Mouse (Mus musculus): ENCODE results near the gene Neurl2. TPM values are rescaled to one million over a fixed set of nuclear protein-coding genes. Genes with fewer than 3 reads are reported as not detected.
"Not testable (repeated sequence)": the region's sequence is repeated elsewhere in the genome, so short reads cannot be mapped to it uniquely, and the experiment has no call there.

Gene Neurl2
- polyA plus RNA-seq (2016; fragmentation: Nextera tagmentation; extraction: Ambion mirVana), result 4.2 and 4.6 TPM in 2 replicates

GRCm38 (mm10) chr2:164833314-164833959, at the start of gene Neurl2:
Gene Neurl2 (minus strand): TSS chr2:164833456.
- under 1% methylated on average over 31 of the region's 31 CpGs for WGBS

GRCm38 (mm10) chr2:164882619-164883018, 49.4 kb upstream of the Neurl2 start:
- no peak overlapping the region for H3K4me3 ChIP-seq (replicated peaks)
- peak overlapping the region; percentile 46; the same call in 1 of the 2 replicates for H3K27ac ChIP-seq
- no peak overlapping the region for H3K9ac ChIP-seq
- H3K4me1 ChIP-seq, result peaks cover 24% of the 10 kb centered on the region
- WGBS, result 39% methylated on average over 9 of the region's 9 CpGs
- H3K27me3 ChIP-seq, result no peaks in the 10 kb centered on the region
- no peak overlapping the region for H3K4me2 ChIP-seq
- no peaks in the 10 kb centered on the region for H3K9me3 ChIP-seq
- peaks cover 44% of the 10 kb centered on the region for H3K36me3 ChIP-seq (replicated peaks)
- ATAC-seq (ENCODE audit: low FRiP score), result no peak

More at GRCm38 (mm10) chr2:164833314-164833959, at the start of gene Neurl2:
- peak within 1 kb of the TSS; percentile 78 for H3K9ac ChIP-seq
- H3K27ac ChIP-seq, result peak within 1 kb of the TSS; percentile 65
- peaks cover 26% of the 10 kb centered on the region for H3K4me1 ChIP-seq
- H3K27me3 ChIP-seq, result no peaks in the 10 kb centered on the region
- H3K4me3 ChIP-seq (replicated peaks), result peak within 1 kb of the TSS; percentile 77
- H3K9me3 ChIP-seq, result no peaks in the 10 kb centered on the region
- peak; percentile 71 for ATAC-seq (ENCODE audit: low FRiP score)
- peaks cover 17% of the 10 kb centered on the region for H3K36me3 ChIP-seq (replicated peaks)
- H3K4me2 ChIP-seq, result peak within 1 kb of the TSS; percentile 100

- H3K4me2 ChIP-seq, result peak overlapping the region; percentile 92
- H3K4me3 ChIP-seq (replicated peaks), result peak overlapping the region; percentile 92
- peaks cover 22% of the 10 kb centered on the region for H3K36me3 ChIP-seq (replicated peaks)
- ATAC-seq (ENCODE audit: low FRiP score), result peak; percentile 88
- WGBS, result under 1% methylated on average over 70 of the region's 72 CpGs
- H3K9ac ChIP-seq, result peak overlapping the region; percentile 99
- no peaks in the 10 kb centered on the region for H3K9me3 ChIP-seq
- no peaks in the 10 kb centered on the region for H3K27me3 ChIP-seq
- peaks cover 24% of the 10 kb centered on the region for H3K4me1 ChIP-seq
- peak overlapping the region; percentile 100 for H3K27ac ChIP-seq
These were observed 46.5 kb upstream of the Neurl2 start for GRCm38 (mm10) chr2:164879568-164880277.

- ATAC-seq (ENCODE audit: low FRiP score), result peak; percentile 86
- Histone ChIP-seq H3K4me1 (peaks cover 28% of the 10 kb centered on the region), H3K9ac (peak within 1 kb of the TSS; percentile 99), H3K4me3 (replicated peaks) (peak within 1 kb of the TSS; percentile 92), H3K9me3 (no peaks in the 10 kb centered on the region), H3K4me2 (peak within 1 kb of the TSS; percentile 92), H3K27ac (peak within 1 kb of the TSS; percentile 100), H3K27me3 (no peaks in the 10 kb centered on the region), H3K36me3 (replicated peaks) (peaks cover 19% of the 10 kb centered on the region)
- WGBS, result under 1% methylated on average over 34 of the region's 40 CpGs
These were observed 45.9 kb upstream of the Neurl2 start, which contains the start of gene Pcif1 for GRCm38 (mm10) chr2:164879228-164879567. Gene Pcif1 (plus strand): TSS chr2:164879304.

- H3K4me1 ChIP-seq, result peaks cover 30% of the 10 kb centered on the region
- peak; percentile 54 for ATAC-seq (ENCODE audit: low FRiP score)
- WGBS, result 2% methylated on average over 28 of the region's 28 CpGs
- peaks cover 14% of the 10 kb centered on the region for H3K36me3 ChIP-seq (replicated peaks)
- peak overlapping the region; percentile 92 for H3K4me2 ChIP-seq
- H3K27ac ChIP-seq, result peak overlapping the region; percentile 100
- H3K4me3 ChIP-seq (replicated peaks), result peak overlapping the region; percentile 92
- H3K9me3 ChIP-seq, result no peaks in the 10 kb centered on the region
- no peaks in the 10 kb centered on the region for H3K27me3 ChIP-seq
- peak overlapping the region; percentile 99 for H3K9ac ChIP-seq
These were observed 45.4 kb upstream of the Neurl2 start for GRCm38 (mm10) chr2:164878509-164879227.

- H3K36me3 ChIP-seq (replicated peaks); H3K27me3 ChIP-seq; H3K27ac ChIP-seq; H3K9me3 ChIP-seq; H3K9ac ChIP-seq; ATAC-seq (ENCODE audit: low FRiP score): not testable (repeated sequence)
- H3K4me2 ChIP-seq, result peak overlapping the region; percentile 92
- 76% methylated on average over 11 of the region's 11 CpGs for WGBS
- H3K4me1 ChIP-seq, result peaks cover 27% of the 10 kb centered on the region
- H3K4me3 ChIP-seq (replicated peaks), result peak overlapping the region; percentile 92
These were observed 44.3 kb upstream of the Neurl2 start for GRCm38 (mm10) chr2:164877376-164878215.

- not testable (repeated sequence) for H3K9ac ChIP-seq; H3K27me3 ChIP-seq; H3K9me3 ChIP-seq; H3K4me3 ChIP-seq (replicated peaks); ATAC-seq (ENCODE audit: low FRiP score); H3K27ac ChIP-seq; H3K4me2 ChIP-seq; H3K36me3 ChIP-seq (replicated peaks)
- peaks cover 19% of the 10 kb centered on the region for H3K4me1 ChIP-seq
- 54% methylated on average over 2 of the region's 2 CpGs for WGBS
These were observed 42.4 kb upstream of the Neurl2 start for GRCm38 (mm10) chr2:164875648-164876047.

GRCm38 (mm10) chr2:164874239-164874769, 41.0 kb upstream of the Neurl2 start:
- 0 out of 2 replicates have a peak overlapping the region, but pooled peaks have one; percentile 1 for H3K27ac ChIP-seq
- no peaks in the 10 kb centered on the region for H3K9me3 ChIP-seq
- H3K36me3 ChIP-seq (replicated peaks), result peaks cover 7% of the 10 kb centered on the region; the same call in 1 of the 2 replicates
- no peak overlapping the region for H3K9ac ChIP-seq
- no peak overlapping the region for H3K4me2 ChIP-seq
- no peak for ATAC-seq (ENCODE audit: low FRiP score)
- WGBS, result 43% methylated on average over 1 of the region's 1 CpGs
- H3K4me1 ChIP-seq, result peaks cover 13% of the 10 kb centered on the region
- H3K27me3 ChIP-seq, result no peaks in the 10 kb centered on the region
- H3K4me3 ChIP-seq (replicated peaks), result no peak overlapping the region

- Histone ChIP-seq H3K9ac (no peak overlapping the region), H3K27me3 (no peaks in the 10 kb centered on the region), H3K27ac (no peak overlapping the region), H3K9me3 (no peaks in the 10 kb centered on the region), H3K36me3 (replicated peaks) (peaks cover 7% of the 10 kb centered on the region; the same call in 1 of the 2 replicates), H3K4me3 (replicated peaks) (no peak overlapping the region), H3K4me2 (no peak overlapping the region), H3K4me1 (peaks cover 12% of the 10 kb centered on the region)
- 83% methylated on average over 3 of the region's 3 CpGs for WGBS
- no peak for ATAC-seq (ENCODE audit: low FRiP score)
These were observed 40.4 kb upstream of the Neurl2 start for GRCm38 (mm10) chr2:164873621-164874020.

GRCm38 (mm10) chr2:164871602-164872303, 38.5 kb upstream of the Neurl2 start:
- H3K4me3 ChIP-seq (replicated peaks), result no peak overlapping the region
- ATAC-seq (ENCODE audit: low FRiP score), result no peak
- no peak overlapping the region for H3K27ac ChIP-seq
- H3K9me3 ChIP-seq, result no peaks in the 10 kb centered on the region
- no peaks in the 10 kb centered on the region for H3K36me3 ChIP-seq (replicated peaks)
- H3K4me1 ChIP-seq, result 0 out of 2 replicates have a peak, but pooled peaks cover 6% of the 10 kb centered on the region
- H3K27me3 ChIP-seq, result no peaks in the 10 kb centered on the region
- no peak overlapping the region for H3K4me2 ChIP-seq
- WGBS, result 52% methylated on average over 6 of the region's 6 CpGs
- no peak overlapping the region for H3K9ac ChIP-seq

GRCm38 (mm10) chr2:164868491-164868890, 35.2 kb upstream of the Neurl2 start:
- H3K4me3 ChIP-seq (replicated peaks), result no peak overlapping the region
- 89% methylated on average over 7 of the region's 7 CpGs for WGBS
- H3K9ac ChIP-seq, result no peak overlapping the region
- no peaks in the 10 kb centered on the region for H3K9me3 ChIP-seq
- no peak overlapping the region for H3K4me2 ChIP-seq
- H3K27me3 ChIP-seq, result no peaks in the 10 kb centered on the region
- H3K27ac ChIP-seq, result no peak overlapping the region
- no peak for ATAC-seq (ENCODE audit: low FRiP score)
- H3K4me1 ChIP-seq, result no peaks in the 10 kb centered on the region
- no peaks in the 10 kb centered on the region for H3K36me3 ChIP-seq (replicated peaks)

Data from forebrain, embryonic 12.5 days (tissue).